12 mouse cellular contexts compared by ENCODE assay signal in the genomic region with DNA sequence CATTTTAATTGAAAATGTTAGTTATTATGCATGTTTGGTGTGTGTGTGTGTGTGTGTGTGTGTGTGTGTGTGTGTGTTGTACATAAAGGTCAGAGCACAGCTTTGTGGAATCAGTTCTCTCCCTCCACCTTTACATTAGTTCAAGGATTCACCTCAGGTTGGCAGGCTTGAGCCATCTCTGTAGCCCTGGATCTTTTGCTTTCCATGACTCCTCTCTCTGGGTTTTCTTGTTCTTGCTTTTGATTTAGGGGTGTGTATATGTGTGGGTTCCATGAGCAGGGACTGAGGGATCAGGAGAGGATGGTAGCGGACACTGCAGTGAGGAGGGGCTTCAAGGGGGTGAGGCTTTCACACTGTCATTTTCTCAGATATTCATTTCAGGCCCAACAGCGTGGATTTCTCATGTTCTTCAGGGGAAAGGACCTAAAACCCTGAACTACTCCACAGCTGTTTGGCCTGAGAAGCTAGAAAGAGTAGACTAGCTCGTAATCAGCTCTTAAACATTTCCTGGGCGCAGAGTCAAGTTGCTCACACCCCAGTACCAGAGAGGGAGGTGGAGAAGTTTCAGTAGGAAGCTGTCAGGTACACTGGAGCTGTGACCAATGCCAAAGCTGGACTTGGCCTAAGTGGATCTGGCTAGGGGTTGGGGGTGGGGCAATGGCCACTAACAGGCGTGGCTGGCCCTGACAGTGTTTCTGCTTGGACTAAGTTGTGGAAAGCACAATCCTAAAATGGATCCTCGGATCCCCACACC. TPM values are rescaled to one million over a fixed set of nuclear protein-coding genes. Genes with fewer than 3 reads are reported as not detected.
A peak's percentile ranks its signal among the peaks of the same experiment; 100 is the strongest.
DNase-seq lines count a peak whose midpoint lies in the region; ATAC-seq lines count a peak whose summit lies in the region.
"Had no signal": no experiment of that assay in that cellular context is flagged by ENCODE, and none has a peak within 500 bp of the region (broad histone marks: within the 10 kb centered on the region; RNA-seq: fewer than 3 reads in every experiment).

No protein-coding gene starts in this region.

- H3K4me3 ChIP-seq in limb, embryonic 13.5 days, result no peak overlapping the region
- no peak overlapping the region for H3K4me3 ChIP-seq in limb, embryonic 10.5 days
- no peak overlapping the region for H3K4me3 ChIP-seq in forebrain, embryonic 10.5 days
- H3K4me3 ChIP-seq in hindbrain, embryonic 14.5 days (replicated peaks; ENCODE audit: low read length), result no peak overlapping the region
- no peak overlapping the region for H3K4me3 ChIP-seq in neural tube, embryonic 15.5 days (replicated peaks)
- H3K4me3 ChIP-seq: liver, embryonic 15.5 days had no signal

- no peak overlapping the region for H3K4me2 ChIP-seq in limb, embryonic 13.5 days (replicated peaks)
- H3K4me2 ChIP-seq in hindbrain, embryonic 14.5 days (replicated peaks), result no peak overlapping the region
- no peak overlapping the region for H3K4me2 ChIP-seq in neural tube, embryonic 15.5 days
- H3K4me2 ChIP-seq: liver, embryonic 15.5 days had no signal

- peak overlapping the region; percentile 15; the same call in 1 of the 2 replicates for H3K27ac ChIP-seq in limb, embryonic 13.5 days
- H3K27ac ChIP-seq in limb, embryonic 10.5 days, result no peak overlapping the region
- peak overlapping the region; percentile 74 for H3K27ac ChIP-seq in forebrain, embryonic 10.5 days
- peak overlapping the region; percentile 68 for H3K27ac ChIP-seq in hindbrain, embryonic 14.5 days
- H3K27ac ChIP-seq in neural tube, embryonic 15.5 days (replicated peaks), result 0 out of 2 replicates have a peak overlapping the region, but pooled peaks have one; percentile 11
- H3K27ac ChIP-seq: liver, embryonic 15.5 days had no signal

- no peaks in the 10 kb centered on the region for H3K36me3 ChIP-seq in limb, embryonic 13.5 days
- no peaks in the 10 kb centered on the region for H3K36me3 ChIP-seq in limb, embryonic 10.5 days
- no peaks in the 10 kb centered on the region for H3K36me3 ChIP-seq in forebrain, embryonic 10.5 days (replicated peaks)
- no peaks in the 10 kb centered on the region for H3K36me3 ChIP-seq in hindbrain, embryonic 14.5 days (replicated peaks; ENCODE audit: control insufficient read depth, insufficient read depth)
- H3K36me3 ChIP-seq in neural tube, embryonic 15.5 days, result no peaks in the 10 kb centered on the region
- H3K36me3 ChIP-seq: G1E; liver, embryonic 15.5 days had no signal

- WGBS in limb, embryonic 13.5 days, result 70% methylated on average over 6 of the region's 6 CpGs
- WGBS in limb, embryonic 10.5 days, result 77% methylated on average over 6 of the region's 6 CpGs
- WGBS in forebrain, embryonic 10.5 days, result 85% methylated on average over 6 of the region's 6 CpGs
- 84% methylated on average over 6 of the region's 6 CpGs for WGBS in hindbrain, embryonic 14.5 days
- 79% methylated on average over 6 of the region's 6 CpGs for WGBS in neural tube, embryonic 15.5 days

- DNase-seq in limb, embryonic 10.5 days (ENCODE audit: low spot score), result no peak
- no peak for DNase-seq in forebrain, embryonic 10.5 days (ENCODE audit: extremely low spot score, low spot score)
- DNase-seq in hindbrain, embryonic 14.5 days (ENCODE audit: low spot score), result no peak
- no peak for DNase-seq in spleen, postnatal 36 days (ENCODE audit: low spot score in 2 of 2)
- DNase-seq in thymus, postnatal 10 days (ENCODE audit: low spot score in 2 of 2), result no peak

- no peak overlapping the region for H3K9ac ChIP-seq in limb, embryonic 13.5 days
- no peak overlapping the region for H3K9ac ChIP-seq in hindbrain, embryonic 14.5 days
- no peak overlapping the region for H3K9ac ChIP-seq in neural tube, embryonic 15.5 days (replicated peaks)
- H3K9ac ChIP-seq: liver, embryonic 15.5 days had no signal

- no peaks in the 10 kb centered on the region for H3K9me3 ChIP-seq in limb, embryonic 13.5 days
- no peaks in the 10 kb centered on the region for H3K9me3 ChIP-seq in limb, embryonic 10.5 days (replicated peaks)
- H3K9me3 ChIP-seq in forebrain, embryonic 10.5 days, result no peaks in the 10 kb centered on the region
- no peaks in the 10 kb centered on the region for H3K9me3 ChIP-seq in hindbrain, embryonic 14.5 days (ENCODE audit: control insufficient read depth, low read length)
- H3K9me3 ChIP-seq in neural tube, embryonic 15.5 days (replicated peaks), result no peaks in the 10 kb centered on the region
- H3K9me3 ChIP-seq: G1E; liver, embryonic 15.5 days had no signal

- H3K27me3 ChIP-seq in limb, embryonic 13.5 days, result peaks cover 34% of the 10 kb centered on the region
- peaks cover 23% of the 10 kb centered on the region for H3K27me3 ChIP-seq in limb, embryonic 10.5 days (ENCODE audit: low read depth, poor library complexity, severe bottlenecking)
- H3K27me3 ChIP-seq in forebrain, embryonic 10.5 days (ENCODE audit: poor library complexity, severe bottlenecking), result peaks cover 31% of the 10 kb centered on the region
- H3K27me3 ChIP-seq in hindbrain, embryonic 14.5 days (ENCODE audit: control insufficient read depth, insufficient read depth, low read length), result no peaks in the 10 kb centered on the region
- H3K27me3 ChIP-seq in neural tube, embryonic 15.5 days (replicated peaks), result 0 out of 2 replicates have a peak, but pooled peaks cover 8% of the 10 kb centered on the region

- ATAC-seq in limb, embryonic 13.5 days (ENCODE audit: low FRiP score, low read depth), result 0 out of 2 replicates have a peak, but pooled peaks have one; percentile 28
- no peak for ATAC-seq in hindbrain, embryonic 14.5 days (ENCODE audit: low FRiP score)
- ATAC-seq in neural tube, embryonic 15.5 days (ENCODE audit: low FRiP score), result peak; percentile 51; the same call in 1 of the 2 replicates

- H3K4me1 ChIP-seq in limb, embryonic 13.5 days, result peaks cover 33% of the 10 kb centered on the region
- H3K4me1 ChIP-seq in limb, embryonic 10.5 days, result peaks cover 9% of the 10 kb centered on the region
- H3K4me1 ChIP-seq in forebrain, embryonic 10.5 days, result peaks cover 58% of the 10 kb centered on the region
- peaks cover 42% of the 10 kb centered on the region for H3K4me1 ChIP-seq in hindbrain, embryonic 14.5 days (replicated peaks; ENCODE audit: control insufficient read depth, insufficient read depth, low read length)
- H3K4me1 ChIP-seq in neural tube, embryonic 15.5 days, result peaks cover 31% of the 10 kb centered on the region
- H3K4me1 ChIP-seq: liver, embryonic 15.5 days had no signal

RNA-seq across cellular contexts. Expression of gene Stra6, which starts 2.6 kb away (rescaled TPM):
- 25.3 and 29.9 TPM in 2 replicates for polyA plus RNA-seq in limb, embryonic 13.5 days (2015; fragmentation: Nextera tagmentation; extraction: Ambion mirVana)
- polyA plus RNA-seq in limb, embryonic 10.5 days (2016; fragmentation: Nextera tagmentation; extraction: Ambion mirVana), result 45.3 and 59.9 TPM in 2 replicates
- 33.0 and 37.1 TPM in 2 replicates for polyA plus RNA-seq in forebrain, embryonic 10.5 days (2016; fragmentation: Nextera tagmentation; extraction: Ambion mirVana)
- 18.1 and 22.1 TPM in 2 replicates for polyA plus RNA-seq in hindbrain, embryonic 14.5 days (2014; fragmentation: Nextera tagmentation; extraction: Ambion mirVana)
- polyA plus RNA-seq in neural tube, embryonic 15.5 days (2015; fragmentation: Nextera tagmentation; extraction: Ambion mirVana), result 20.6 and 21.5 TPM in 2 replicates
- polyA plus RNA-seq: G1E had no signal

RNA-seq across cellular contexts. Expression of gene Ccdc33, which starts 52.5 kb away (rescaled TPM):
- polyA plus RNA-seq in limb, embryonic 13.5 days (2015; fragmentation: Nextera tagmentation; extraction: Ambion mirVana), result 0.15 and 0.20 TPM in 2 replicates
- polyA plus RNA-seq in limb, embryonic 10.5 days (2016; fragmentation: Nextera tagmentation; extraction: Ambion mirVana), result 0.26 and 0.34 TPM in 2 replicates
- 0.36 and 0.90 TPM in 2 replicates for polyA plus RNA-seq in forebrain, embryonic 10.5 days (2016; fragmentation: Nextera tagmentation; extraction: Ambion mirVana)
- polyA plus RNA-seq in hindbrain, embryonic 14.5 days (2014; fragmentation: Nextera tagmentation; extraction: Ambion mirVana), result 0.13 and 0.43 TPM in 2 replicates
- 0.13 and 0.15 TPM in 2 replicates for polyA plus RNA-seq in neural tube, embryonic 15.5 days (2015; fragmentation: Nextera tagmentation; extraction: Ambion mirVana)
- polyA plus RNA-seq: G1E; heart, embryonic 14.5 days; kidney, adult 2 months; liver, embryonic 15.5 days; stomach, embryonic 16.5 days had no signal

RNA-seq across cellular contexts. Expression of gene Cyp11a1, which starts 59.9 kb away (rescaled TPM):
- polyA plus RNA-seq in limb, embryonic 13.5 days (2015; fragmentation: Nextera tagmentation; extraction: Ambion mirVana), result 0.68 and 0.81 TPM in 2 replicates
- polyA plus RNA-seq in limb, embryonic 10.5 days (2016; fragmentation: Nextera tagmentation; extraction: Ambion mirVana), result 0.26 TPM in 1 of 2 replicates, not detected in the other
- not detected in 2 replicates for polyA plus RNA-seq in forebrain, embryonic 10.5 days (2016; fragmentation: Nextera tagmentation; extraction: Ambion mirVana)
- 0.39 and 1.5 TPM in 2 replicates for polyA plus RNA-seq in hindbrain, embryonic 14.5 days (2014; fragmentation: Nextera tagmentation; extraction: Ambion mirVana)
- polyA plus RNA-seq in neural tube, embryonic 15.5 days (2015; fragmentation: Nextera tagmentation; extraction: Ambion mirVana), result 1.9 and 4.9 TPM in 2 replicates
